Mouse (Mus musculus) heart, embryonic 16.5 days (tissue): ENCODE measurements around the gene Zc3h4. TPM values are rescaled to one million over a fixed set of nuclear protein-coding genes. Genes with fewer than 3 reads are reported as not detected.
A peak's percentile ranks its signal among the peaks of the same experiment; 100 is the strongest.

Source experiments
- ATAC-seq: fragments of 200-750 bp; cut with Nextera tagmentation; replicated peaks from 2 replicates; pipeline ENCODE4 v1.8.0; 2017; ENCODE audit warnings: moderate number of reproducible peaks; ENCODE audit not compliant: insufficient read depth, low FRiP score; ENCODE audit errors: extremely low read depth
- H3K27ac ChIP-seq: fragments of 300-500 bp; sonication (generic); 2 replicates; pipeline ENCODE4 v1.5.1; 2014; ENCODE audit warnings: mild to moderate bottlenecking, low read length, control low read depth, moderate library complexity
- H3K27me3 ChIP-seq: fragments of 300-500 bp; sonication (generic); 2 replicates; pipeline ENCODE4 v1.6.1; 2014; ENCODE audit warnings: low read length, mixed read lengths; ENCODE audit not compliant: control insufficient read depth, insufficient read depth
- H3K36me3 ChIP-seq: fragments of 300-500 bp; sonication (generic); 2 replicates; pipeline ENCODE4 v1.6.1; 2014; ENCODE audit not compliant: control insufficient read depth, insufficient read depth
- H3K4me1 ChIP-seq: fragments of 300-500 bp; sonication (generic); 2 replicates; pipeline ENCODE4 v1.6.1; 2014; ENCODE audit warnings: low read length, mixed read lengths; ENCODE audit not compliant: control insufficient read depth, insufficient read depth
- H3K4me2 ChIP-seq: fragments of 300-500 bp; sonication (generic); 2 replicates; pipeline ENCODE4 v1.6.1; 2014; ENCODE audit warnings: low read depth, mild to moderate bottlenecking, control low read depth, low read length
- H3K4me3 ChIP-seq: fragments of 300-500 bp; sonication (generic); 2 replicates; pipeline ENCODE4 v1.5.1; 2014; ENCODE audit warnings: mild to moderate bottlenecking, control low read depth, low read length
- H3K9ac ChIP-seq: fragments of 300-500 bp; sonication (generic); 2 replicates; pipeline ENCODE4 v1.6.1; 2014; ENCODE audit warnings: low read length, control low read depth
- H3K9me3 ChIP-seq: fragments of 300-500 bp; sonication (generic); replicated peaks from 2 replicates; pipeline ENCODE4 v1.6.1; 2016; ENCODE audit warnings: low read length; ENCODE audit not compliant: control insufficient read depth
- WGBS: fragments of 180-500 bp; shearing (Covaris S2); extraction: QIAGEN DNeasy Blood & Tissue Kit; methylation state at CpG from one replicate; pipeline ENCODE4 v1.1.7; 2014; 5-methylcytosine and 5-hydroxymethylcytosine counted together
- polyA plus RNA-seq: library from polyadenylated mRNA; unstranded; fragments of >200 nt; fragmentation: Nextera tagmentation; extraction: Ambion mirVana; gene quantifications from 2 replicates; pipeline ENCODE4 v1.2.1, GENCODE M21; 2015

The Zc3h4 gene
- polyA plus RNA-seq, 1 experiment from 2014 or later, result 9.0 TPM

- WGBS, result 1% methylated on average over 59 of the region's 59 CpGs
- Histone ChIP-seq H3K4me3 (peak overlapping the region; percentile 36), H3K9ac (no peak overlapping the region), H3K27me3 (peaks cover 63% of the 10 kb centered on the region), H3K9me3 (no peaks in the 10 kb centered on the region), H3K27ac (no peak overlapping the region), H3K4me2 (peak overlapping the region; percentile 48), H3K36me3 (no peaks in the 10 kb centered on the region), H3K4me1 (peaks cover 15% of the 10 kb centered on the region)
- no peak for ATAC-seq
These were observed 75.3 kb downstream of the Zc3h4 start for GRCm38 (mm10) chr7:16475764-16476599.

DNA sequence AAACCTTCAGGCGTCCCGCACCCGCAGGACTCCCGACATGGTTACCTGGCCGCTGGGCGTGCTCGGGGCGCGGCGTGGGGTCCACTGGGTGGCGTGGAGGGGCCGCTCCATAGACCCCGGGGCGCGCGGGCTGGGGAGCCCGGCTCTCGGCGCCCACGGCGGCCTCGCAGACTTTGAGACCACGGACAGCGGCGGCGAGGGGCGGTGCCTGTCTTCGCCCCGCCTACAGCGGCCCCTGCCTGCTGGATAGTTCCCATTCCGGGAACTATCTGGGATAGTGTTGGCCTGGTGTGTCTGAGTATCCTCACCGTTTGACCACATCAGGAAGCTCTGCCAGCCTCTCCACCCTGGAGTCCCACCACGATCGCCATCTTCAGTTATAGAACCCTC, 75.9 kb downstream of the Zc3h4 start:
- H3K9me3 ChIP-seq, result no peaks in the 10 kb centered on the region
- 2% methylated on average over 34 of the region's 34 CpGs for WGBS
- 0 out of 2 replicates have a peak, but pooled peaks have one; percentile 21 for ATAC-seq
- H3K27me3 ChIP-seq, result peaks cover 59% of the 10 kb centered on the region
- H3K4me2 ChIP-seq, result peak overlapping the region; percentile 48
- H3K27ac ChIP-seq, result no peak overlapping the region
- peak overlapping the region; percentile 27 for H3K4me3 ChIP-seq
- H3K4me1 ChIP-seq, result peaks cover 15% of the 10 kb centered on the region
- no peaks in the 10 kb centered on the region for H3K36me3 ChIP-seq
- no peak overlapping the region for H3K9ac ChIP-seq

DNA sequence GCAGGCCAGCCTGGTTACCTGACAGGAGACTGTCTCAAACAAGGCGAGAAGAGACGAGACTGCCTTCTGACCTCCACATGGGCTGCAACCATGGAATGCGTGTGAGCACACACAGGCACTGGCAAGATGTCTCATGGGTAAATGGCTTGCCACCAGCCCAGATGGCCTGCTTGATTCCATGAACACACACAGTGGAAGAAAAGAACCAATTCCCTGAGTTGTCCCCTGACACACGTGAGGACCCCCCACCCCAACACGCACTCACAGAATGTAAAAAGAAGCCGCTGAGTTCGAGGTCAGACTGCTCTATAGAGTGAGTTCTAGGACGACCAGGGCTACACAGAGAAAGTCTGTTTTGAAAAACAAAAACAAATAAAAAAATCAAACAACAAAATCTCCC, 76.9 kb downstream of the Zc3h4 start, which contains the start of gene Npas1:
Npas1 (minus strand) TSS at position 101 of the 400 bp plus-strand sequence.
- peaks cover 53% of the 10 kb centered on the region for H3K27me3 ChIP-seq
- H3K27ac ChIP-seq, result no peak within 1 kb of the TSS
- no peak within 1 kb of the TSS for H3K9ac ChIP-seq
- H3K36me3 ChIP-seq, result no peaks in the 10 kb centered on the region
- H3K9me3 ChIP-seq, result no peaks in the 10 kb centered on the region
- peak within 1 kb of the TSS; percentile 27 for H3K4me3 ChIP-seq
- ATAC-seq, result no peak
- H3K4me2 ChIP-seq, result peak within 1 kb of the TSS; percentile 48
- peaks cover 15% of the 10 kb centered on the region for H3K4me1 ChIP-seq
- 85% methylated on average over 8 of the region's 8 CpGs for WGBS

Other genes with a start within 250 kb of the Zc3h4 start
- gene Meis3, start 225.8 kb upstream of the Zc3h4 start, polyA plus RNA-seq, result 14.5 and 15.4 TPM in 2 replicates
- 10.8 and 11.2 TPM in 2 replicates for gene Dhx34, start 178.9 kb upstream of the Zc3h4 start, polyA plus RNA-seq
- gene C5ar2, start 156.8 kb upstream of the Zc3h4 start, polyA plus RNA-seq, result 0.76 and 0.88 TPM in 2 replicates
- 2.6 and 3.2 TPM in 2 replicates for gene C5ar1, start 141.4 kb upstream of the Zc3h4 start, polyA plus RNA-seq
- 6.9 and 9.0 TPM in 2 replicates for gene Inafm1, start 127.3 kb upstream of the Zc3h4 start, polyA plus RNA-seq
- 12.0 and 15.2 TPM in 2 replicates for gene Ccdc9, start 114.1 kb upstream of the Zc3h4 start, polyA plus RNA-seq
- 5.7 and 6.8 TPM in 2 replicates for gene Bbc3, start 92.5 kb upstream of the Zc3h4 start, polyA plus RNA-seq
- gene Sae1, start 13.1 kb upstream of the Zc3h4 start, polyA plus RNA-seq, result 211 and 235 TPM in 2 replicates
- gene Tmem160, start 51.9 kb downstream of the Zc3h4 start, polyA plus RNA-seq, result 81.6 and 82.1 TPM in 2 replicates
- gene Npas1, start 76.8 kb downstream of the Zc3h4 start, polyA plus RNA-seq, result 0.49 and 0.59 TPM in 2 replicates
- 12.9 and 16.0 TPM in 2 replicates for gene Arhgap35, start 214.1 kb downstream of the Zc3h4 start, polyA plus RNA-seq